Mouse (Mus musculus): ENCODE data around the gene Klhl26.

GRCm38 (mm10) chr8:70426300-70426907 lies 50.4 kb downstream of the Klhl26 start:
- TF ChIP-seq CTCF (IDR thresholded peaks at IDR 0.05) (peak; percentile 33; the same call in 1 of the 2 replicates), EP300 (IDR thresholded peaks at IDR 0.05) (no peak)
